Mouse (Mus musculus) liver, embryonic 16.5 days (tissue): ENCODE results near the gene Cpsf7. TPM values are rescaled to one million over a fixed set of nuclear protein-coding genes. Genes with fewer than 3 reads are reported as not detected.
A peak's percentile ranks its signal among the peaks of the same experiment; 100 is the strongest.
"Not testable (repeated sequence)": the region's sequence is repeated elsewhere in the genome, so short reads cannot be mapped to it uniquely, and the experiment has no call there.

ENCODE experiments used
- ATAC-seq: fragments of 200-750 bp; cut with Nextera tagmentation; 2 replicates; pipeline ENCODE4 v1.8.0; 2017; ENCODE audit warnings: low read depth, mild to moderate bottlenecking, moderate number of reproducible peaks, moderate library complexity
- H3K27ac ChIP-seq: fragments of 300-500 bp; sonication (generic); 2 replicates; pipeline ENCODE4 v1.5.1; 2014; ENCODE audit warnings: mild to moderate bottlenecking, low read length
- H3K27me3 ChIP-seq: fragments of 300-500 bp; sonication (generic); 2 replicates; pipeline ENCODE4 v1.6.1; 2014; ENCODE audit warnings: low read depth, low read length, mixed read lengths; ENCODE audit not compliant: control insufficient read depth, insufficient read depth
- H3K36me3 ChIP-seq: fragments of 300-500 bp; sonication (generic); 2 replicates; pipeline ENCODE4 v1.6.1; 2014; ENCODE audit warnings: mild to moderate bottlenecking; ENCODE audit not compliant: control insufficient read depth, insufficient read depth
- H3K4me1 ChIP-seq: fragments of 300-500 bp; sonication (generic); 2 replicates; pipeline ENCODE4 v1.6.1; 2014; ENCODE audit warnings: low read depth, low read length, mixed read lengths; ENCODE audit not compliant: control insufficient read depth
- H3K4me2 ChIP-seq: fragments of 300-500 bp; sonication (generic); 2 replicates; pipeline ENCODE4 v1.6.1; 2014; ENCODE audit warnings: low read depth, low read length, mixed read lengths
- H3K4me3 ChIP-seq: fragments of 300-500 bp; sonication (generic); 2 replicates; pipeline ENCODE4 v1.5.1; 2014; ENCODE audit warnings: low read depth, mild to moderate bottlenecking, low read length
- H3K9ac ChIP-seq: fragments of 300-500 bp; sonication (generic); 2 replicates; pipeline ENCODE4 v1.6.1; 2014; ENCODE audit warnings: low read depth, low read length
- H3K9me3 ChIP-seq: fragments of 300-500 bp; sonication (generic); replicated peaks from 2 replicates; pipeline ENCODE4 v1.6.1; 2016; ENCODE audit warnings: low read length; ENCODE audit not compliant: control insufficient read depth
- WGBS: fragments of 180-500 bp; shearing (Covaris S2); extraction: QIAGEN DNeasy Blood & Tissue Kit; methylation state at CpG from one replicate; pipeline ENCODE4 v1.1.7; 2014; ENCODE audit not compliant: insufficient replicate concordance; 5-methylcytosine and 5-hydroxymethylcytosine counted together
- polyA plus RNA-seq: library from polyadenylated mRNA; unstranded; fragments of >200 nt; fragmentation: Nextera tagmentation; extraction: Ambion mirVana; gene quantifications from 2 replicates; pipeline ENCODE4 v1.2.1, GENCODE M21; 2015

Gene Cpsf7
- polyA plus RNA-seq, 1 experiment from 2014 or later: 14.0 TPM

- WGBS: 56% methylated on average over 2 of the region's 2 CpGs
- no peak overlapping the region for H3K4me3 ChIP-seq
- H3K4me1 ChIP-seq: peaks cover 12% of the 10 kb centered on the region
- no peaks in the 10 kb centered on the region for H3K27me3 ChIP-seq
- no peak overlapping the region for H3K4me2 ChIP-seq
- no peaks in the 10 kb centered on the region for H3K9me3 ChIP-seq
- H3K27ac ChIP-seq: no peak overlapping the region
- no peak for ATAC-seq
- no peak overlapping the region for H3K9ac ChIP-seq
- H3K36me3 ChIP-seq: no peaks in the 10 kb centered on the region
Observed at GRCm38 (mm10) chr19:10557001-10557400, 31.9 kb downstream of the Cpsf7 start.

GRCm38 (mm10) chr19:10557430-10557829 is 32.4 kb downstream of the Cpsf7 start:
- Histone ChIP-seq H3K36me3 (no peaks in the 10 kb centered on the region), H3K9ac (no peak overlapping the region), H3K4me3 (no peak overlapping the region), H3K27ac (no peak overlapping the region), H3K27me3 (no peaks in the 10 kb centered on the region), H3K4me2 (no peak overlapping the region), H3K4me1 (peaks cover 12% of the 10 kb centered on the region), H3K9me3 (no peaks in the 10 kb centered on the region)
- 66% methylated on average over 2 of the region's 2 CpGs for WGBS
- no peak for ATAC-seq

- not testable (repeated sequence) for H3K9ac ChIP-seq, H3K36me3 ChIP-seq, H3K27me3 ChIP-seq, H3K4me3 ChIP-seq, ATAC-seq, H3K27ac ChIP-seq, H3K9me3 ChIP-seq, H3K4me2 ChIP-seq
- 67% methylated on average over 4 of the region's 4 CpGs for WGBS
- peaks cover 12% of the 10 kb centered on the region for H3K4me1 ChIP-seq
Observed at GRCm38 (mm10) chr19:10557837-10558375, 32.8 kb downstream of the Cpsf7 start.

GRCm38 (mm10) chr19:10560108-10560507 is 35.0 kb downstream of the Cpsf7 start:
- Histone ChIP-seq H3K4me2 (no peak overlapping the region), H3K27ac (no peak overlapping the region), H3K4me3 (no peak overlapping the region), H3K4me1 (peaks cover 9% of the 10 kb centered on the region), H3K36me3 (no peaks in the 10 kb centered on the region), H3K27me3 (no peaks in the 10 kb centered on the region), H3K9me3 (no peaks in the 10 kb centered on the region), H3K9ac (no peak overlapping the region)
- ATAC-seq: no peak
- 40% methylated on average over 5 of the region's 5 CpGs for WGBS

- Histone ChIP-seq H3K36me3 (no peaks in the 10 kb centered on the region), H3K27me3 (no peaks in the 10 kb centered on the region), H3K4me3 (no peak overlapping the region), H3K9me3 (no peaks in the 10 kb centered on the region), H3K4me2 (no peak overlapping the region), H3K27ac (no peak overlapping the region), H3K4me1 (no peaks in the 10 kb centered on the region; the same call in 1 of the 2 replicates), H3K9ac (no peak overlapping the region)
- 36% methylated on average over 6 of the region's 6 CpGs for WGBS
- no peak for ATAC-seq
Observed at GRCm38 (mm10) chr19:10561558-10562314, 36.7 kb downstream of the Cpsf7 start.

GRCm38 (mm10) chr19:10562351-10562750 is 37.3 kb downstream of the Cpsf7 start:
- Histone ChIP-seq H3K27ac (peak overlapping the region; percentile 7; the same call in 1 of the 2 replicates), H3K4me2 (no peak overlapping the region), H3K9ac (no peak overlapping the region), H3K27me3 (no peaks in the 10 kb centered on the region), H3K4me1 (no peaks in the 10 kb centered on the region), H3K4me3 (no peak overlapping the region), H3K36me3 (no peaks in the 10 kb centered on the region), H3K9me3 (no peaks in the 10 kb centered on the region)
- no peak for ATAC-seq
- WGBS: 52% methylated on average over 5 of the region's 5 CpGs

- no peak overlapping the region for H3K4me3 ChIP-seq
- no peak for ATAC-seq
- no peak overlapping the region for H3K9ac ChIP-seq
- H3K4me2 ChIP-seq: no peak overlapping the region
- H3K4me1 ChIP-seq: no peaks in the 10 kb centered on the region
- no peak overlapping the region for H3K27ac ChIP-seq
- H3K36me3 ChIP-seq: no peaks in the 10 kb centered on the region
- 55% methylated on average over 6 of the region's 6 CpGs for WGBS
- H3K27me3 ChIP-seq: no peaks in the 10 kb centered on the region
- H3K9me3 ChIP-seq: no peaks in the 10 kb centered on the region
Observed at GRCm38 (mm10) chr19:10564278-10564677, 39.2 kb downstream of the Cpsf7 start.

GRCm38 (mm10) chr19:10565217-10565616 is 40.2 kb downstream of the Cpsf7 start:
- H3K36me3 ChIP-seq: no peaks in the 10 kb centered on the region
- H3K4me3 ChIP-seq: no peak overlapping the region
- H3K4me2 ChIP-seq: no peak overlapping the region
- H3K9me3 ChIP-seq: no peaks in the 10 kb centered on the region
- H3K27me3 ChIP-seq: no peaks in the 10 kb centered on the region
- peak overlapping the region; percentile 23; the same call in 1 of the 2 replicates for H3K27ac ChIP-seq
- WGBS: 52% methylated on average over 4 of the region's 4 CpGs
- H3K4me1 ChIP-seq: no peaks in the 10 kb centered on the region
- no peak for ATAC-seq
- H3K9ac ChIP-seq: no peak overlapping the region

- no peak overlapping the region for H3K9ac ChIP-seq
- H3K9me3 ChIP-seq: no peaks in the 10 kb centered on the region
- no peak overlapping the region for H3K4me2 ChIP-seq
- no peaks in the 10 kb centered on the region for H3K4me1 ChIP-seq
- no peaks in the 10 kb centered on the region for H3K27me3 ChIP-seq
- no peak overlapping the region for H3K27ac ChIP-seq
- no peak overlapping the region for H3K4me3 ChIP-seq
- WGBS: 86% methylated on average over 6 of the region's 6 CpGs
- no peak for ATAC-seq
- peaks cover 3% of the 10 kb centered on the region; the same call in 1 of the 2 replicates for H3K36me3 ChIP-seq
Observed at GRCm38 (mm10) chr19:10569627-10570026, 44.6 kb downstream of the Cpsf7 start.
